ENCODE assay signal across 23 mouse cellular contexts in genomic region chr11:20322366-20322765, GRCm38 (mm10). TPM values are rescaled to one million over a fixed set of nuclear protein-coding genes. Genes with fewer than 3 reads are reported as not detected.
DNase-seq lines count a peak whose midpoint lies in the region; ATAC-seq and TF ChIP-seq lines count a peak whose summit lies in the region.
"Had no signal": no experiment of that assay in that cellular context is flagged by ENCODE, and none has a peak within 500 bp of the region (broad histone marks: within the 10 kb centered on the region; RNA-seq: fewer than 3 reads in every experiment).

No protein-coding gene starts in this region.

- peak; percentile 23 to 24 for DNase-seq in cerebellum, postnatal 14 days
- no peak for DNase-seq in cerebellum, adult 18-20 months
- peak; percentile 59 for DNase-seq in heart, adult 11 months
- DNase-seq in heart, adult 2 months, result no peak
- DNase-seq in left cerebral cortex, postnatal 4 days, result peak; percentile 26
- no peak for DNase-seq in left cerebral cortex, postnatal 10 days (ENCODE audit: extremely low spot score in 1 of 2, low spot score in 2 of 2)
- peak; percentile 62 for DNase-seq in brain, embryonic 14.5 days (ENCODE audit: low read depth)
- DNase-seq: adrenal gland, adult 8-10 months; adrenal gland, postnatal 14 days; adrenal gland, postnatal 36 days; cerebellum, adult 11 months; cerebellum, adult 2 months; cerebellum, adult 9-10 months; cerebellum, postnatal 25 days; embryo, embryonic 11 days; forebrain, postnatal 0 days had no signal

- H3K4me3 ChIP-seq in heart, adult 2 months, result no peak overlapping the region
- H3K4me3 ChIP-seq: embryonic facial prominence, embryonic 13.5 days; embryonic facial prominence, embryonic 15.5 days; erythroblast, embryonic 14.5 days; forebrain, embryonic 15.5 days had no signal

- no peak for TF ChIP-seq CTCF in heart, adult 2 months (IDR thresholded peaks at IDR 0.05)
- TF ChIP-seq CTCF in brain, embryonic 14.5 days (IDR thresholded peaks at IDR 0.05; ENCODE audit: borderline replicate concordance, extremely low read depth, insufficient read depth, insufficient read length), result no peak

- no peak overlapping the region for H3K9ac ChIP-seq in heart, adult 2 months (ENCODE audit: low read depth, low read length)
- H3K9ac ChIP-seq: embryonic facial prominence, embryonic 13.5 days; embryonic facial prominence, embryonic 15.5 days; forebrain, embryonic 15.5 days; forebrain, postnatal 0 days had no signal

- intact Hi-C loops in heart, adult 2 months (cut with DNase I), result no loop called here
- intact Hi-C loops in left cerebral cortex, postnatal 4 days (cut with DNase I), result no loop called here
- intact Hi-C loops in left cerebral cortex, postnatal 10 days (cut with DNase I), result no loop called here

- no peaks in the 10 kb centered on the region for H3K79me2 ChIP-seq in heart, adult 2 months (replicated peaks; ENCODE audit: control insufficient read depth, insufficient read depth, low read length)

- H3K36me3 ChIP-seq in heart, adult 2 months (ENCODE audit: control insufficient read depth, insufficient read depth, low read length), result no peaks in the 10 kb centered on the region
- H3K36me3 ChIP-seq: embryonic facial prominence, embryonic 13.5 days; embryonic facial prominence, embryonic 15.5 days; forebrain, embryonic 15.5 days had no signal

- no peaks in the 10 kb centered on the region for H3K27me3 ChIP-seq in heart, adult 2 months (ENCODE audit: control insufficient read depth, insufficient read depth, low read length)
- H3K27me3 ChIP-seq: embryonic facial prominence, embryonic 13.5 days; embryonic facial prominence, embryonic 15.5 days; forebrain, embryonic 15.5 days; Patski had no signal

- H3K4me1 ChIP-seq in heart, adult 2 months (ENCODE audit: control insufficient read depth, insufficient read depth, low read length), result no peaks in the 10 kb centered on the region

- WGBS in heart, adult 2 months, result 85% methylated on average over 3 of the region's 3 CpGs

- ATAC-seq in erythroid progenitor cell, adult 5-6 weeks (replicated peaks; ENCODE audit: low FRiP score, poor library complexity, severe bottlenecking), result no peak
- ATAC-seq: activated CD4-positive, CD25-positive, alpha-beta regulatory T cell, adult 4 months; forebrain, embryonic 15.5 days; forebrain, postnatal 0 days; Patski had no signal

- TF ChIP-seq EP300 in heart, adult 2 months (IDR thresholded peaks at IDR 0.05; ENCODE audit: insufficient read depth, low read depth, low read length), result no peak

- no peak overlapping the region for H3K27ac ChIP-seq in heart, adult 2 months
- H3K27ac ChIP-seq: embryonic facial prominence, embryonic 13.5 days; embryonic facial prominence, embryonic 15.5 days; forebrain, embryonic 15.5 days had no signal

- TF ChIP-seq POLR2A in heart, adult 2 months (IDR thresholded peaks at IDR 0.05; ENCODE audit: insufficient read depth, low read depth, low read length), result no peak
- TF ChIP-seq POLR2A in brain, embryonic 14.5 days (IDR thresholded peaks at IDR 0.05; ENCODE audit: borderline replicate concordance, extremely low read depth, insufficient read depth, insufficient read length, poor library complexity, severe bottlenecking), result no peak

RNA-seq across cellular contexts. Expression of gene Slc1a4, which starts 10.1 kb away (rescaled TPM):
- 1 to 10 TPM; 1.3 to 1.4 TPM for total RNA-seq in heart, adult 2 months (2021)
- polyA plus RNA-seq in heart, adult 2 months (2012; rRNA removed), result 1.4 and 2.0 TPM in 2 replicates
- total RNA-seq in left cerebral cortex, postnatal 4 days (2021), result 100 to 1,000 TPM in 1 of 2 experiments, 10 to 100 TPM in 1; 92.6 to 101 TPM
- 10 to 100 TPM; 67.7 to 75.4 TPM for total RNA-seq in left cerebral cortex, postnatal 10 days (2021)
- polyA plus RNA-seq in brain, embryonic 14.5 days (2012; rRNA removed), result 19.3 and 43.6 TPM in 2 replicates
- total RNA-seq in erythroid progenitor cell, adult 5-6 weeks (2015; ENCODE audit: low replicate concordance), result 1.8 TPM in 1 of 2 replicates, not detected in the other
- 0.77 TPM in 1 of 2 replicates, not detected in the other for total RNA-seq in erythroid progenitor cell, adult 5-6 weeks (2017; ENCODE audit: low replicate concordance)

Comparison
In these comparisons a context has a peak if more than half of its experiments do, and no peak if none do; other contexts are left out.
1. DNase-seq: peak in cerebellum, postnatal 14 days (2 of 2), heart, adult 11 months (single experiment), left cerebral cortex, postnatal 4 days (single experiment) and brain, embryonic 14.5 days (single experiment); none in cerebellum, adult 18-20 months (0 of 2), heart, adult 2 months (0 of 2) and left cerebral cortex, postnatal 10 days (0 of 2).
2. RNA of gene Slc1a4, which starts 10.1 kb away (total RNA-seq): 92.6 to 101 TPM in left cerebral cortex, postnatal 4 days and 67.7 to 75.4 TPM in left cerebral cortex, postnatal 10 days; 1.3 to 1.4 TPM in heart, adult 2 months and 0.77 to 1.8 TPM in erythroid progenitor cell, adult 5-6 weeks; every median in the first group is over 10 times any median in the second.